Mouse (Mus musculus) MEL (cell line): ENCODE measurements around the gene Hoxc5. TPM values are rescaled to one million over a fixed set of nuclear protein-coding genes. Genes with fewer than 3 reads are reported as not detected.

Experiments used
- DNase-seq: peaks from one replicate; pipeline ENCODE4 v3.0.0; 2011; ENCODE audit warnings: low read depth, low spot score
- H3K27ac ChIP-seq: 2 replicates; pipeline ENCODE4 v1.5.1; 2012; ENCODE audit warnings: low read depth, mild to moderate bottlenecking, control low read depth, low read length, moderate library complexity; ENCODE audit not compliant: control insufficient read depth
- H3K27me3 ChIP-seq, 2 experiments: fragments of 150-350 bp in 1 of 2; sonication (generic) in 1 of 2; 2 replicates each; pipeline ENCODE4 v1.6.1; 2012; ENCODE audit warnings: low read length in 2 of 2, mild to moderate bottlenecking in 2 of 2, improper control_type of control experiment in 1 of 2, moderate library complexity in 1 of 2; ENCODE audit not compliant: insufficient read depth in 2 of 2, control insufficient read depth in 1 of 2
- H3K36me3 ChIP-seq, 2 experiments: 2 replicates each; pipeline ENCODE4 v1.6.1; 2012 to 2014; ENCODE audit warnings: low read length in 2 of 2, improper control_type of control experiment in 1 of 2, inconsistent platforms in 1 of 2, mild to moderate bottlenecking in 1 of 2; ENCODE audit not compliant: insufficient read depth in 2 of 2, control insufficient read depth in 1 of 2
- H3K4me1 ChIP-seq, 2 experiments: fragments of 150-350 bp in 1 of 2; sonication (generic) in 1 of 2; 2 replicates each; pipeline ENCODE4 v1.6.1; 2012; ENCODE audit warnings: low read length in 2 of 2, improper control_type of control experiment in 1 of 2, mild to moderate bottlenecking in 1 of 2; ENCODE audit not compliant: insufficient read depth in 2 of 2, control insufficient read depth in 1 of 2
- H3K4me3 ChIP-seq, 2 experiments: fragments of 150-350 bp in 1 of 2; sonication (generic) in 1 of 2; 2 replicates each; pipeline ENCODE4 v1.5.1; 2012; ENCODE audit warnings: low read depth in 2 of 2, low read length in 2 of 2, mild to moderate bottlenecking in 2 of 2, moderate library complexity in 2 of 2, control low read depth in 1 of 2, improper control_type of control experiment in 1 of 2; ENCODE audit not compliant: control insufficient read depth in 1 of 2, insufficient read depth in 1 of 2
- H3K79me2 ChIP-seq: 2 replicates; pipeline ENCODE4 v1.6.1; 2012; ENCODE audit warnings: mild to moderate bottlenecking, low read length, moderate library complexity; ENCODE audit not compliant: control insufficient read depth, poor library complexity, insufficient read depth
- H3K9ac ChIP-seq: 2 replicates; pipeline ENCODE4 v1.6.1; 2012; ENCODE audit warnings: low read depth, mild to moderate bottlenecking, control low read depth, low read length, moderate library complexity; ENCODE audit not compliant: control insufficient read depth, poor library complexity, severe bottlenecking
- H3K9me3 ChIP-seq: fragments of 150-350 bp; sonication (generic); replicated peaks from 2 replicates; pipeline ENCODE4 v1.6.1; 2012; ENCODE audit warnings: mild to moderate bottlenecking, low read length, improper control_type of control experiment, moderate library complexity; ENCODE audit not compliant: insufficient read depth
- BHLHE40 ChIP-seq: IDR thresholded peaks from 2 replicates; pipeline ENCODE4 v1.6.1; 2012; ENCODE audit warnings: low read depth, mild to moderate bottlenecking, inconsistent platforms, low read length, improper control_type of control experiment, borderline replicate concordance
- CHD2 ChIP-seq: IDR thresholded peaks from 2 replicates; pipeline ENCODE4 v1.6.1; 2011; ENCODE audit warnings: low read length, improper control_type of control experiment
- CTCF ChIP-seq, 3 experiments: IDR thresholded peaks in 2 of 3; conservative IDR thresholded peaks in 1 of 3; 2 replicates each; pipeline ENCODE4 v1.5.1; 2011 to 2012; ENCODE audit warnings: low read length in 3 of 3, low read depth in 2 of 3, mild to moderate bottlenecking in 2 of 3, improper control_type of control experiment in 1 of 3, inconsistent platforms in 1 of 3, mixed read lengths in 1 of 3, moderate library complexity in 1 of 3; ENCODE audit not compliant: control insufficient read depth in 1 of 3, insufficient read depth in 1 of 3, poor library complexity in 1 of 3, severe bottlenecking in 1 of 3
- E2F4 ChIP-seq: IDR thresholded peaks from 2 replicates; pipeline ENCODE4 v1.6.1; 2011; ENCODE audit warnings: low read depth, low read length, improper control_type of control experiment, borderline replicate concordance
- ELF1 ChIP-seq: IDR thresholded peaks from 2 replicates; pipeline ENCODE4 v1.6.1; 2014; ENCODE audit warnings: low read depth, mild to moderate bottlenecking, inconsistent platforms, low read length, improper control_type of control experiment, moderate library complexity
- GABPA ChIP-seq: IDR thresholded peaks from 2 replicates; pipeline ENCODE4 v1.6.1; 2012; ENCODE audit warnings: low read depth, mild to moderate bottlenecking, inconsistent platforms, low read length, improper control_type of control experiment, moderate library complexity
- MAX ChIP-seq: IDR thresholded peaks from 2 replicates; pipeline ENCODE4 v1.6.1; 2011; ENCODE audit warnings: low read length, improper control_type of control experiment
- MAZ ChIP-seq: IDR thresholded peaks from 2 replicates; pipeline ENCODE4 v1.6.1; 2012; ENCODE audit warnings: low read depth, mild to moderate bottlenecking, inconsistent platforms, low read length, improper control_type of control experiment
- RCOR1 ChIP-seq: IDR thresholded peaks from 2 replicates; pipeline ENCODE4 v1.6.1; 2012; ENCODE audit warnings: low read depth, mild to moderate bottlenecking, inconsistent platforms, low read length, improper control_type of control experiment
- TAL1 ChIP-seq: IDR thresholded peaks from 2 replicates; pipeline ENCODE4 v1.6.1; 2012; ENCODE audit warnings: mild to moderate bottlenecking, inconsistent platforms, low read length, moderate library complexity, mixed read lengths
- TCF12 ChIP-seq: IDR thresholded peaks from 2 replicates; pipeline ENCODE4 v1.6.1; 2014; ENCODE audit warnings: low read depth, mild to moderate bottlenecking, inconsistent platforms, low read length, improper control_type of control experiment, moderate library complexity
- USF1 ChIP-seq: IDR thresholded peaks from 2 replicates; pipeline ENCODE4 v1.6.1; 2014; ENCODE audit warnings: low read depth, mild to moderate bottlenecking, inconsistent platforms, low read length, improper control_type of control experiment, moderate library complexity
- USF2 ChIP-seq, 2 experiments: IDR thresholded peaks; 2 replicates each; pipeline ENCODE4 v1.6.1; 2011 to 2012; ENCODE audit warnings: improper control_type of control experiment in 2 of 2, low read length in 2 of 2, borderline replicate concordance in 1 of 2, inconsistent platforms in 1 of 2, low read depth in 1 of 2, mild to moderate bottlenecking in 1 of 2; ENCODE audit not compliant: insufficient read depth in 1 of 2
- ZKSCAN1 ChIP-seq: IDR thresholded peaks from 2 replicates; pipeline ENCODE4 v1.6.1; 2012; ENCODE audit warnings: low read depth, mild to moderate bottlenecking, inconsistent platforms, low read length, improper control_type of control experiment, moderate library complexity
- ZNF384 ChIP-seq: IDR thresholded peaks from 2 replicates; pipeline ENCODE4 v1.6.1; 2012; ENCODE audit warnings: low read depth, mild to moderate bottlenecking, inconsistent platforms, low read length, improper control_type of control experiment
- polyA plus RNA-seq, 2 experiments: library from polyadenylated mRNA; stranded (reverse) in 1 of 2; unstranded in 1 of 2; fragments of >175 nt in 1 of 2; fragments of >200 nt in 1 of 2; gene quantifications; 2 replicates each; pipeline versions ENCODE4 v1.2.1 to v1.2.4; 2012; ENCODE audit warnings: low replicate concordance in 2 of 2, low read depth in 1 of 2; ENCODE audit not compliant: insufficient read length in 2 of 2, insufficient read depth in 1 of 2, missing spikeins in 1 of 2
- total RNA-seq: library from RNA; depleted of rRNA; stranded (reverse); fragments of 300-350 nt; gene quantifications from 2 replicates; pipeline ENCODE4 v1.2.3, GENCODE M21; 2012

The Hoxc5 gene
- total and polyA plus RNA-seq, 3 experiments = 0.46 to 3.0 TPM; not detected in 1

- Histone ChIP-seq H3K36me3 (no peaks in the 10 kb centered on the region), H3K79me2 (no peaks in the 10 kb centered on the region), H3K4me3 (no peak overlapping the region), H3K9me3 (no peaks in the 10 kb centered on the region), H3K4me1 (no peaks in the 10 kb centered on the region), H3K27me3 (no peaks in the 10 kb centered on the region), H3K9ac (no peak overlapping the region), H3K27ac (no peak overlapping the region)
- no peak for TF ChIP-seq MAX
- no peak for TF ChIP-seq MAZ
- no peak for TF ChIP-seq ZKSCAN1
- no peak for TF ChIP-seq TAL1
- TF ChIP-seq CTCF (IDR thresholded peaks at IDR 0.05 in 2 of 3, conservative IDR thresholded peaks at IDR 0.05 in 1 of 3; ENCODE audit: control insufficient read depth in 1 of 3, insufficient read depth in 1 of 3, low read depth in 2 of 3, low read length in 3 of 3, poor library complexity in 1 of 3, severe bottlenecking in 1 of 3) = no peak
- no peak for DNase-seq
Measured at GRCm38 (mm10) chr15:103060021-103060340, 92.7 kb downstream of the Hoxc5 start.

GRCm38 (mm10) chr15:103060341-103061130, 93.3 kb downstream of the Hoxc5 start:
- H3K27me3 ChIP-seq = no peaks in the 10 kb centered on the region
- TF ChIP-seq TCF12 (no peak), BHLHE40 (no peak), CTCF (IDR thresholded peaks at IDR 0.05 in 2 of 3, conservative IDR thresholded peaks at IDR 0.05 in 1 of 3; ENCODE audit: control insufficient read depth in 1 of 3, insufficient read depth in 1 of 3, low read depth in 2 of 3, low read length in 3 of 3, poor library complexity in 1 of 3, severe bottlenecking in 1 of 3) (no peak), ELF1 (no peak), MAX (no peak), USF2 (IDR thresholded peaks at IDR 0.05; ENCODE audit: borderline replicate concordance in 1 of 2, insufficient read depth in 1 of 2, low read depth in 1 of 2, low read length in 2 of 2) (no peak)
- H3K9ac ChIP-seq = no peak overlapping the region

GRCm38 (mm10) chr15:103061131-103061825, 94.0 kb downstream of the Hoxc5 start:
- no peak for DNase-seq
- Histone ChIP-seq H3K4me1 (no peaks in the 10 kb centered on the region; a peak in 1 of 4 replicates), H3K79me2 (no peaks in the 10 kb centered on the region), H3K27me3 (no peaks in the 10 kb centered on the region), H3K9ac (no peak overlapping the region), H3K36me3 (no peaks in the 10 kb centered on the region), H3K9me3 (no peaks in the 10 kb centered on the region), H3K27ac (no peak overlapping the region), H3K4me3 (no peak overlapping the region)
- TF ChIP-seq ZNF384 (no peak), MAX (no peak), E2F4 (no peak), CHD2 (no peak), GABPA (no peak), USF1 (no peak), RCOR1 (no peak)

More at GRCm38 (mm10) chr15:103060341-103061130, 93.3 kb downstream of the Hoxc5 start:
- Histone ChIP-seq H3K9me3 (no peaks in the 10 kb centered on the region), H3K36me3 (no peaks in the 10 kb centered on the region), H3K4me3 (no peak overlapping the region), H3K79me2 (no peaks in the 10 kb centered on the region), H3K4me1 (no peaks in the 10 kb centered on the region), H3K27ac (no peak overlapping the region)
- no peak for DNase-seq
